14 mouse cellular contexts compared by ENCODE assay signal in genomic region chr19:42290954-42291661, GRCm38 (mm10). TPM values are rescaled to one million over a fixed set of nuclear protein-coding genes. Genes with fewer than 3 reads are reported as not detected.
DNase-seq lines count a peak whose midpoint lies in the region; ATAC-seq and TF ChIP-seq lines count a peak whose summit lies in the region.
"Had no signal": no experiment of that assay in that cellular context is flagged by ENCODE, and none has a peak within 500 bp of the region (broad histone marks: within the 10 kb centered on the region; RNA-seq: fewer than 3 reads in every experiment).

No protein-coding gene starts in this region.

- WGBS in forebrain, embryonic 13.5 days = 23% methylated on average over 7 of the region's 7 CpGs
- 29% methylated on average over 7 of the region's 7 CpGs for WGBS in liver, embryonic 11.5 days
- 32% methylated on average over 7 of the region's 7 CpGs for WGBS in lung, adult 2 months

- H3K27me3 ChIP-seq in ES-Bruce4 (ENCODE audit: control insufficient read depth, insufficient read depth, low read length, poor library complexity, severe bottlenecking) = no peaks in the 10 kb centered on the region
- H3K27me3 ChIP-seq in forebrain, embryonic 13.5 days = no peaks in the 10 kb centered on the region
- H3K27me3 ChIP-seq in liver, embryonic 11.5 days (replicated peaks; ENCODE audit: control insufficient read depth, insufficient read depth, low read length) = peaks cover 8% of the 10 kb centered on the region

- peak; percentile 59; the same call in 1 of the 2 replicates for TF ChIP-seq EP300 in ES-Bruce4 (IDR thresholded peaks at IDR 0.05; ENCODE audit: insufficient read depth, low read depth, low read length)

- no peaks in the 10 kb centered on the region for H3K9me3 ChIP-seq in ES-Bruce4 (replicated peaks; ENCODE audit: control insufficient read depth, insufficient read depth, low read length, poor library complexity, severe bottlenecking)
- H3K9me3 ChIP-seq in forebrain, embryonic 13.5 days (replicated peaks) = no peaks in the 10 kb centered on the region
- H3K9me3 ChIP-seq in liver, embryonic 11.5 days (ENCODE audit: control insufficient read depth, low read length) = no peaks in the 10 kb centered on the region

- no peaks in the 10 kb centered on the region for H3K36me3 ChIP-seq in ES-Bruce4 (ENCODE audit: control insufficient read depth, insufficient read depth, low read length, poor library complexity, severe bottlenecking)
- H3K36me3 ChIP-seq in forebrain, embryonic 13.5 days (ENCODE audit: poor library complexity, severe bottlenecking) = no peaks in the 10 kb centered on the region
- no peaks in the 10 kb centered on the region for H3K36me3 ChIP-seq in liver, embryonic 11.5 days (ENCODE audit: control insufficient read depth, insufficient read depth, low read length)

- intact Hi-C loops in left cerebral cortex, postnatal 25 days (cut with DNase I) = loop anchor here (1.0 to 2.0 kb wide), 2 partner anchors 34 to 53 kb away; no protein-coding TSS in a partner anchor

- no peak overlapping the region for H3K27ac ChIP-seq in ES-Bruce4 (ENCODE audit: insufficient read depth, low read length)
- peak overlapping the region; percentile 57 for H3K27ac ChIP-seq in forebrain, embryonic 13.5 days
- no peak overlapping the region for H3K27ac ChIP-seq in liver, embryonic 11.5 days (ENCODE audit: low read depth, low read length)

- peak; percentile 73 for ATAC-seq in forebrain, embryonic 13.5 days
- no peak for ATAC-seq in liver, embryonic 11.5 days (replicated peaks; ENCODE audit: low FRiP score)
- ATAC-seq: CD4-positive, CD25-positive, alpha-beta regulatory T cell, adult 4 months; liver, postnatal 0 days had no signal

- TF ChIP-seq CTCF in ES-Bruce4 (IDR thresholded peaks at IDR 0.05; ENCODE audit: low read depth, low read length) = no peak
- TF ChIP-seq CTCF in lung, adult 2 months (IDR thresholded peaks at IDR 0.05; ENCODE audit: insufficient read depth, low read length) = no peak

- peak overlapping the region; percentile 32; the same call in 1 of the 2 replicates for H3K9ac ChIP-seq in ES-Bruce4 (ENCODE audit: low read depth, poor library complexity, severe bottlenecking)
- H3K9ac ChIP-seq in forebrain, embryonic 13.5 days = no peak overlapping the region
- H3K9ac ChIP-seq in liver, embryonic 11.5 days (ENCODE audit: low read depth, low read length) = no peak overlapping the region
- H3K9ac ChIP-seq: liver, postnatal 0 days had no signal

- TF ChIP-seq POLR2A in ES-Bruce4 (IDR thresholded peaks at IDR 0.05; ENCODE audit: insufficient read depth, low read length) = no peak
- no peak for TF ChIP-seq POLR2A in lung, adult 2 months (IDR thresholded peaks at IDR 0.05; ENCODE audit: borderline replicate concordance, extremely low read depth, low read depth, low read length)

- DNase-seq in layer of hippocampus, adult 11-12 months (ENCODE audit: low spot score) = peak; percentile 25
- no peak for DNase-seq in layer of hippocampus, postnatal 25 days (ENCODE audit: extremely low spot score in 1 of 2, low spot score in 1 of 2)
- peak; percentile 26 to 79 for DNase-seq in left cerebral cortex, postnatal 25 days (ENCODE audit: low spot score in 2 of 2)
- no peak for DNase-seq in B cell, adult 2 months
- DNase-seq in liver, embryonic 11.5 days (ENCODE audit: low spot score) = no peak
- DNase-seq in lung, adult 2 months = no peak
- DNase-seq: cerebellum, postnatal 14 days; heart, adult 11 months; kidney, postnatal 25 days; liver, postnatal 0 days had no signal

- H3K4me2 ChIP-seq in forebrain, embryonic 13.5 days = no peak overlapping the region
- no peak overlapping the region for H3K4me2 ChIP-seq in liver, embryonic 11.5 days

- peaks cover 14% of the 10 kb centered on the region for H3K4me1 ChIP-seq in ES-Bruce4 (ENCODE audit: control insufficient read depth, insufficient read depth, low read length)
- H3K4me1 ChIP-seq in forebrain, embryonic 13.5 days = peaks cover 31% of the 10 kb centered on the region
- H3K4me1 ChIP-seq in liver, embryonic 11.5 days (replicated peaks; ENCODE audit: control insufficient read depth, insufficient read depth, low read length) = no peaks in the 10 kb centered on the region
- H3K4me1 ChIP-seq in lung, adult 2 months (ENCODE audit: control insufficient read depth, insufficient read depth, low read length) = no peaks in the 10 kb centered on the region

- no peak overlapping the region for H3K4me3 ChIP-seq in ES-Bruce4 (ENCODE audit: low read depth, low read length)
- no peak overlapping the region for H3K4me3 ChIP-seq in forebrain, embryonic 13.5 days
- no peak overlapping the region for H3K4me3 ChIP-seq in liver, embryonic 11.5 days (ENCODE audit: low read depth, low read length)
- H3K4me3 ChIP-seq in lung, adult 2 months (replicated peaks; ENCODE audit: extremely low read depth, low read depth, low read length) = no peak overlapping the region

RNA-seq across cellular contexts. Expression of gene Golga7b, which starts 43.7 kb away (rescaled TPM):
- 10 to 100 TPM; 76.8 to 77.1 TPM for total RNA-seq in layer of hippocampus, postnatal 25 days (2021)
- not detected in 2 replicates for polyA plus RNA-seq in ES-Bruce4 (2011; ENCODE audit: insufficient read depth, insufficient read length, low read depth, missing spikeins)
- polyA plus RNA-seq in forebrain, embryonic 13.5 days (2015; fragmentation: Nextera tagmentation; extraction: Ambion mirVana) = 12.9 and 14.9 TPM in 2 replicates
- 100 to 1,000 TPM; 130 to 140 TPM for total RNA-seq in left cerebral cortex, postnatal 25 days (2021)
- polyA plus RNA-seq in liver, embryonic 11.5 days (2014; fragmentation: Nextera tagmentation; extraction: Ambion mirVana) = not detected in 2 replicates
- 0.08 and 0.30 TPM in 2 replicates for polyA plus RNA-seq in lung, adult 2 months (2012; rRNA removed)
- total RNA-seq: megakaryocyte-erythroid progenitor cell, adult 5-6 weeks had no signal
- polyA plus RNA-seq: liver, postnatal 0 days had no signal

Comparison
In these comparisons a context has a peak if more than half of its experiments do, and no peak if none do; other contexts are left out.
1. DNase-seq: peak in layer of hippocampus, adult 11-12 months (single experiment) and left cerebral cortex, postnatal 25 days (2 of 2); none in layer of hippocampus, postnatal 25 days (0 of 2), B cell, adult 2 months (0 of 2), liver, embryonic 11.5 days (single experiment) and lung, adult 2 months (single experiment).
2. RNA of gene Golga7b, which starts 43.7 kb away (polyA plus RNA-seq): 12.9 to 14.9 TPM in forebrain, embryonic 13.5 days; 0.08 to 0.30 TPM in lung, adult 2 months, not detected in ES-Bruce4 and not detected in liver, embryonic 11.5 days; every median in the first group is over 10 times any median in the second.